Mouse (Mus musculus) kidney, adult 2 months (tissue): ENCODE data around the gene Atg13. TPM values are rescaled to one million over a fixed set of nuclear protein-coding genes. Genes with fewer than 3 reads are reported as not detected.

Experiments
- DNase-seq: peaks from one replicate; pipeline ENCODE4 v3.0.0; 2021
- H3K27ac ChIP-seq: fragments of 200-500 bp; 2 replicates; pipeline ENCODE4 v1.5.1; 2012; ENCODE audit warnings: low read depth, low read length, control low read depth, inconsistent platforms; ENCODE audit not compliant: insufficient read depth
- H3K27me3 ChIP-seq: fragments of 200-500 bp; replicated peaks from 2 replicates; pipeline ENCODE4 v1.6.1; 2012; ENCODE audit warnings: mild to moderate bottlenecking, moderate library complexity, low read length, inconsistent platforms; ENCODE audit not compliant: control insufficient read depth, insufficient read depth
- H3K36me3 ChIP-seq: fragments of 200-500 bp; 2 replicates; pipeline ENCODE4 v1.6.1; 2012; ENCODE audit warnings: mild to moderate bottlenecking, moderate library complexity, low read length, inconsistent platforms; ENCODE audit not compliant: control insufficient read depth, insufficient read depth
- H3K4me1 ChIP-seq: fragments of 200-500 bp; 2 replicates; pipeline ENCODE4 v1.6.1; 2011; ENCODE audit warnings: low read length; ENCODE audit not compliant: control insufficient read depth, insufficient read depth
- H3K4me3 ChIP-seq: fragments of 200-500 bp; 2 replicates; pipeline ENCODE4 v1.5.1; 2011; ENCODE audit warnings: mild to moderate bottlenecking, low read depth, low read length, control low read depth; ENCODE audit not compliant: insufficient read depth
- CTCF ChIP-seq: fragments of 200-500 bp; conservative IDR thresholded peaks from 2 replicates; pipeline ENCODE4 v1.5.1; 2011; ENCODE audit warnings: low read depth, mild to moderate bottlenecking, control low read depth, low read length, moderate library complexity, mixed read lengths; ENCODE audit not compliant: insufficient read depth, insufficient read length
- POLR2A ChIP-seq: fragments of 200-500 bp; IDR thresholded peaks from one replicate; pipeline ENCODE4 v1.6.1; 2011; ENCODE audit warnings: low read depth, low read length, control low read depth
- WGBS: fragments of 180-500 bp; shearing (Covaris S2); methylation state at CpG from one replicate; pipeline ENCODE4 v1.1.7; 2018; 5-methylcytosine and 5-hydroxymethylcytosine counted together
- polyA plus RNA-seq: library from polyadenylated mRNA; depleted of rRNA; stranded (reverse); fragments of >200 nt; gene quantifications from 2 replicates; pipeline ENCODE4 v1.2.3, GENCODE M21; 2012

The Atg13 gene
- polyA plus RNA-seq, 1 experiment, result 32.5 TPM

DNA sequence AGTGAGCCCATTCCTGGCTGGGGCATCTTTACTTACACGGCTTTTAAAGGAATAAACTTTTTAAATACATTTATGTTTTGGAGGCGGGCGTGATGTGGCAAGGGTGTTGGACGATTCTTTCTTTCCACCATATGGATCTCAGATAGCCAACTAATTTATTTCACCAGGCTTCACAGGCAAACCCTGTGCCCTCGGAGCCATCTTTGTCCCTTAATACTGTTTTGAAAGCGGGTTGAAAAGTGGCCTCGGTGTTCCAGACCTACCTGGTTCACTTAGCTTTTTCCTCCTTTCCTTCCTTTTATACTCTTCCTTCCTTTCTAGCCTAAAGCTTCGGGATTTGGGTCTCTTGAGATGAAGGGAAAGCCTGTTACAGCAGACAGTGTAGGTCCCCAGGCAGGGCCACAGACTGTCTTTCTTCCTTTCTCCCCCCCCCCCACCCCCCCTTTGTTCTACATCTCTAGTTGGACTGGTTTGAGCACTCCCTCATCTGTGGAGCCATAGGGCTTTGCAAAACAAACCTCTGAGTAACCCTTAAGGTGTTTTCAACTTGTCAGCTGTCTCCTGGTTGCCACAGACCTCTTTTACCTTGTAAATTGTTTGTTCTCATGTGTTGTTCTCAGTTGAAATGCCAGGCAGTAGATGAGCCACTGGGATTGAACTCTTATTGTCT, 1.0 kb upstream of the Atg13 start:
- Histone ChIP-seq H3K4me3 (peak overlapping the region; percentile 90), H3K27me3 (no peaks in the 10 kb centered on the region), H3K36me3 (no peaks in the 10 kb centered on the region; the same call in 1 of the 2 replicates), H3K4me1 (peaks cover 11% of the 10 kb centered on the region), H3K27ac (peak overlapping the region; percentile 81)
- TF ChIP-seq CTCF (no peak), POLR2A (no peak)
- DNase-seq, result peak; percentile 15
- WGBS, result 4% methylated on average over 8 of the region's 8 CpGs

DNA sequence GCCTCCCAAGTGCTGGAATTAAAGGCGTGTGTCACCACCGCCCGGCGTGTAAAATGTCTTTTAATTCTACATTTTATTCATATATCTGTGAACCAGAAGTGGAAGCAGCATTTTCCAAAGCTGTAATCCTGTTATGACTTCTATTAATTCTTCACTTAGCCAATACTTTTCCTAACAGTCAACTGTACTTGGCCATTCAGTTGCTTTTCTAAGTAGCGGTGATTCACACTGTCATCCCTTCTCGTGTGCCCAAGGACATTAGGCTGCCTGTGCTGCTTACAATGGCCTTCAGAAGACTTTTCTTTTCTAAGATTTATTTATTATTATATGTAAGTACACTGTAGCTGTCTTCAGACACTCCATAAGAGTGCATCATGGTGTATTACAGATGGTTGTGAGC, 2.0 kb downstream of the Atg13 start:
- DNase-seq, result no peak
- WGBS, result 93% methylated on average over 6 of the region's 6 CpGs
- TF ChIP-seq POLR2A, result no peak
- TF ChIP-seq CTCF, result no peak

DNA sequence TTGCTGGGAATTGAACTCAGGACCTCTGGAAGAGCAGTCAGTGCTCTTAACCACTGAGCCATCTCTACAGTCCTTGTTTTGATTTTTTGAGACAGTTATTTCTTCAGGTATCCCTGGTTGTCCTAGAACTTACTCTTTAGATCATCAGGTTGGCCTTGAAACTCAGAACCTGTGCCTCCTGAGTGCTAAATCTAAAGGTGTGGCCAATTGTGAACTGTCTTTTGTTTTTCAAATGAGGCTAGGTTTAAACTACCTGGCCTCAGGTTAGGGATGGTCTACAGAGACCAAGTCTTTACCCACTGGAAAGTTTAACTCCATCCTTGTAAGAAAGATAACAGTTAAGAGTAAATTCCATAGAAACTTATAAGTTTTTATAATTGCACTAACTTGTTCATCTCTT, 3.9 kb downstream of the Atg13 start:
- no peak for DNase-seq
- TF ChIP-seq POLR2A, result no peak
- no peak for TF ChIP-seq CTCF
- H3K36me3 ChIP-seq, result no peaks in the 10 kb centered on the region
- peaks cover 6% of the 10 kb centered on the region for H3K4me1 ChIP-seq
- no peak overlapping the region for H3K27ac ChIP-seq
- H3K4me3 ChIP-seq, result no peak overlapping the region
- no peaks in the 10 kb centered on the region for H3K27me3 ChIP-seq

More for the DNA sequence above, 2.0 kb downstream of the Atg13 start:
- Histone ChIP-seq H3K4me1 (peaks cover 11% of the 10 kb centered on the region), H3K36me3 (no peaks in the 10 kb centered on the region), H3K4me3 (no peak overlapping the region), H3K27me3 (no peaks in the 10 kb centered on the region), H3K27ac (no peak overlapping the region)

DNA sequence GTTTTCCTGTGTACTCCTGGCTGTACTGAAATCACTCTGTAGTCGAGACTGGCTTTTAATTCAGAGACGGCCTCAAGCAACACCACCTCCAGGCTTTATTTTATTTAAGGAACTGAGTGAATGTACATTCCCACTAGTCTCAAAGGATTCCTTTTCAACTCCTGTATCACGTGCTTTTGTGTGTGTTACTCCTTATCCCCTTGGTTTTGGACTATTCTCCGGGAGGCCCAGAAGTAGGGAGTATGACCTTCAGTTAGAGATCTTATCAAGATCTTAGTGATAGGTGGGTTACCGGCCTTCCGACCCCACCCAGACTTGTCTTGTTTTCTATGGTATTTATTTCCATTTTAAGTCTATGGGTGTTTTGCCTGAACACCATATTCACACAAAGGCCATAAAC, 4.6 kb downstream of the Atg13 start:
- TF ChIP-seq CTCF, result no peak
- no peak for TF ChIP-seq POLR2A
- H3K4me1 ChIP-seq, result peaks cover 5% of the 10 kb centered on the region
- no peaks in the 10 kb centered on the region for H3K36me3 ChIP-seq
- H3K27ac ChIP-seq, result no peak overlapping the region
- H3K4me3 ChIP-seq, result no peak overlapping the region
- no peaks in the 10 kb centered on the region for H3K27me3 ChIP-seq
- no peak for DNase-seq
- 72% methylated on average over 6 of the region's 6 CpGs for WGBS

GRCm38 (mm10) chr2:91701366-91701765, 9.0 kb downstream of the Atg13 start:
- DNase-seq, result no peak
- no peak overlapping the region for H3K27ac ChIP-seq
- 94% methylated on average over 2 of the region's 2 CpGs for WGBS
- H3K4me1 ChIP-seq, result no peaks in the 10 kb centered on the region
- H3K4me3 ChIP-seq, result no peak overlapping the region
- TF ChIP-seq CTCF, result no peak
- TF ChIP-seq POLR2A, result no peak
- H3K27me3 ChIP-seq, result no peaks in the 10 kb centered on the region
- no peaks in the 10 kb centered on the region for H3K36me3 ChIP-seq

- no peak for DNase-seq
Measured at GRCm38 (mm10) chr2:91699225-91699624, 11.2 kb downstream of the Atg13 start.

GRCm38 (mm10) chr2:91696225-91696590, 14.2 kb downstream of the Atg13 start:
- H3K36me3 ChIP-seq, result no peaks in the 10 kb centered on the region; the same call in 1 of the 2 replicates
- no peak overlapping the region for H3K27ac ChIP-seq
- 86% methylated on average over 1 of the region's 1 CpGs for WGBS

More at GRCm38 (mm10) chr2:91699225-91699624, 11.2 kb downstream of the Atg13 start:
- H3K36me3 ChIP-seq, result no peaks in the 10 kb centered on the region
- H3K27ac ChIP-seq, result no peak overlapping the region
- TF ChIP-seq POLR2A (no peak), CTCF (no peak)
- no peaks in the 10 kb centered on the region for H3K4me1 ChIP-seq
- no peak overlapping the region for H3K4me3 ChIP-seq
- H3K27me3 ChIP-seq, result no peaks in the 10 kb centered on the region
- 73% methylated on average over 1 of the region's 1 CpGs for WGBS

More at GRCm38 (mm10) chr2:91696225-91696590, 14.2 kb downstream of the Atg13 start:
- Histone ChIP-seq H3K27me3 (no peaks in the 10 kb centered on the region), H3K4me3 (no peak overlapping the region), H3K4me1 (no peaks in the 10 kb centered on the region)
- no peak for TF ChIP-seq CTCF
- TF ChIP-seq POLR2A, result no peak
- no peak for DNase-seq
